Mouse (Mus musculus): ENCODE measurements around the gene Mrpl14.

DNA sequence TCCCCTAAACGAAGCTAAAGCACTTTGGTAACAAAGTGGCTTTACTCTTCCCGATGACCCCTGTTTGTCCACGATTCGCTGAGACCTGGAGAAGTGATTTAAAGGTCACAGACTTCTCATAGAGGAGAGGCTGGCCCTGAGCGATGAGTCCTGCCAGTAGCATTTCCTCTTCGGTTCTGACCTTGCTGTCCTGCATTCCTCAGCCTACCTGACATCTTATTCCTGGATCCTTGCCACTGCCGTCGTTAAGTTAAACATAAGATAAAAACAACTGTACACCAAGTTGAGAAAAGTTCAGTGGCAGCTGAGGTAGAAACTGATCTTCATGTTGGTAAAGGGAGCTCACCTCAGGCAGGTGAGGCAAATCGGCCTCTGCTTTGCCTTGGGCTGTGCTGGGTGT lies 3.0 kb downstream of the Mrpl14 start:
- no peak for TF ChIP-seq POLR2A (IDR thresholded peaks at IDR 0.05; ENCODE audit: extremely low read depth, insufficient read depth, low read length)
- TF ChIP-seq CTCF (IDR thresholded peaks at IDR 0.05; ENCODE audit: low read depth, low read length) = no peak

All from liver, adult 2 months (tissue).